Mouse (Mus musculus): ENCODE measurements around the gene Traf5. TPM values are rescaled to one million over a fixed set of nuclear protein-coding genes. Genes with fewer than 3 reads are reported as not detected.
A peak's percentile ranks its signal among the peaks of the same experiment; 100 is the strongest.

The Traf5 gene
- total RNA-seq, 1 experiment from 2014 or later: 11.3 TPM

- peak; percentile 36; the same call in 1 of the 2 replicates for ATAC-seq (replicated peaks; ENCODE audit: low read depth, poor library complexity, severe bottlenecking)
Observed at GRCm38 (mm10) chr1:191981426-191982102, 110.8 kb downstream of the Traf5 start.

- 0 out of 2 replicates have a peak, but pooled peaks have one; percentile 24 for ATAC-seq (replicated peaks; ENCODE audit: low read depth, poor library complexity, severe bottlenecking)
Observed at GRCm38 (mm10) chr1:191977187-191977586, 115.2 kb downstream of the Traf5 start, which contains the start of gene Rd3. Gene Rd3, plus strand, starts transcription at chr1:191977370.

GRCm38 (mm10) chr1:191974509-191975405 is 117.6 kb downstream of the Traf5 start:
- ATAC-seq (replicated peaks; ENCODE audit: low read depth, poor library complexity, severe bottlenecking): 0 out of 2 replicates have a peak, but pooled peaks have one; percentile 39

GRCm38 (mm10) chr1:191969939-191970338 is 122.4 kb downstream of the Traf5 start:
- ATAC-seq (replicated peaks; ENCODE audit: low read depth, poor library complexity, severe bottlenecking): no peak

GRCm38 (mm10) chr1:191964773-191965481 is 127.4 kb downstream of the Traf5 start:
- ATAC-seq (replicated peaks; ENCODE audit: low read depth, poor library complexity, severe bottlenecking): peak; percentile 88

- peak; percentile 77 for ATAC-seq (replicated peaks; ENCODE audit: low read depth, poor library complexity, severe bottlenecking)
Observed at GRCm38 (mm10) chr1:191963948-191964772, 128.2 kb downstream of the Traf5 start.

DNA sequence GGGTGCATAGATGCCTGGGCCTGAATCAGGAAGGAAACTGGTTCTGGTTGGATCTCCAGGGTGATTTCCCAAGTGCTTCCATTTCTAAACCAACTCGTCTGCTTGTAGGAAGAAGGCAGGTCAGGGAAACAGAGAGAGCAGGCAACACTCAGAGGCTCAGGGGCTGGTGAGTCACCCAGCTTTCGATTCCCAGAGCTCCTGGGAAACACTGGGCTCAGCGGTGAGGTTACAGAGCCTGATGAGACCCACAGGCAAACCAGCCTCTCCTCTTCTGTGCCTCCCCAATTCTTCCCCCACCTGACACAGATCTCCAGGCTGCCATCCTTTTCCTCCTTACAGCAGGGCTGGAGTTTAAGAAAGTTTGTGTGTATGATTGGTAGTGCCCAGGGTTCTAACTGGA is 128.9 kb downstream of the Traf5 start:
- no peak for ATAC-seq (replicated peaks; ENCODE audit: low read depth, poor library complexity, severe bottlenecking)

- no peak for ATAC-seq (replicated peaks; ENCODE audit: low read depth, poor library complexity, severe bottlenecking)
Observed at GRCm38 (mm10) chr1:191960946-191961345, 131.4 kb downstream of the Traf5 start.

DNA sequence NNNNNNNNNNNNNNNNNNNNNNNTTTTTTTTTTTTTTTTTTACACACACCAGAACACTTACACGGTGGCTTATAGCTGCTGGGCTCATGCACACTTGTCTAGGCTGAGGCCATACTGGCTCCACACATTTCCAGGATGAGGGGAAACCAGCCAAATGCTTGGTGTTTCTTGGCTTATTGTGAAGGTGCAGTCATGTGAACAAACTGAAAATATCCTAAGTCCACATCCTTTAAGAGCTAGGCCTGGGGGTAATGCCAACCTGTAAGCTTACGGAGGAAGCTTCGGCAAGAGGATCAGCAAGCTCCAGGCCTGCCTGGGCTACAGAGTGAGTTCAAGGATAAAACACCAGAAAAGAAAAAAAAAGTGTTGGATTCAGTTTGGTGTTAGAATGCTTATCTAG is 135.0 kb downstream of the Traf5 start:
- no peak for ATAC-seq (replicated peaks; ENCODE audit: low read depth, poor library complexity, severe bottlenecking)

DNA sequence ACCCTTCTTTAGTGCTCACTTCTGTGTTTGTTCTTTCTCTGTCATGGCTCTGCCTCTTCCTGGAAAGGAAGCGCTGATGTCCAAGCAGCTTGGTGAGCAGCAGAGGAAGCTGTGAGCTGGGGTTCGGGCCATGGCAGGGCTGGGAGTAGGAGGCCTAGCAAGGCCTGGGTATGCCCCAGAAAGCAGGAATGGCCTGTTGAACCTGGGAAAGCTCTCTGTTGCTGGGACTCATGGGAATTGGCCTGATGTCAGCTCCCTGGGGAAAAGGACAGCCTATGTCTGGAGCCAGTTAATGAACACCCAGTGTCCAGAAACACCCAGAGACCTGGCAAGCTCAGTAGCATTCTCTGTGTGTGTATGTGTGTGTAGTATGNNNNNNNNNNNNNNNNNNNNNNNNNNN is 135.5 kb downstream of the Traf5 start:
- no peak for ATAC-seq (replicated peaks; ENCODE audit: low read depth, poor library complexity, severe bottlenecking)

DNA sequence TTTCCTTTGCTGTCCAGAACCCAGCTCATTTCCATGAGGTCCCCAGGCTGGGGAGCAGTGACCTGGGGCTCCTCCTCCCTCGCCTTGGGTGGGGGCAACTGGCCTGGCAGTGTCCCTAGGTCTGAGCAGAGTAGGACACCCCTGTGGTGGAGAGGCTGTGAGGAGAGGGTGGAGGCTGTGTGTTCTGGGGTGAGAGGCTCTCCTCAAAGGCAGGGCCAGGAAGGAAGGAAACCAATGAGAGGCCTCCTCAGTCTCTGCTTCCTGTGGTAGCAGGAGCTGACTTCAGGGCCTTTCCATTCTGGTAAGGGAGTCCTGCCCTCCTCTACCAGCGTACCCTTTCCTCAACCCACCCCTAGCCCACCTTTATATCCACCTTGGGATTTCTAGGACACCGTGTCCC is 136.1 kb downstream of the Traf5 start:
- ATAC-seq (replicated peaks; ENCODE audit: low read depth, poor library complexity, severe bottlenecking): peak; percentile 30

- ATAC-seq (replicated peaks; ENCODE audit: low read depth, poor library complexity, severe bottlenecking): peak; percentile 92
Observed at GRCm38 (mm10) chr1:191955101-191955500, 137.3 kb downstream of the Traf5 start.

DNA sequence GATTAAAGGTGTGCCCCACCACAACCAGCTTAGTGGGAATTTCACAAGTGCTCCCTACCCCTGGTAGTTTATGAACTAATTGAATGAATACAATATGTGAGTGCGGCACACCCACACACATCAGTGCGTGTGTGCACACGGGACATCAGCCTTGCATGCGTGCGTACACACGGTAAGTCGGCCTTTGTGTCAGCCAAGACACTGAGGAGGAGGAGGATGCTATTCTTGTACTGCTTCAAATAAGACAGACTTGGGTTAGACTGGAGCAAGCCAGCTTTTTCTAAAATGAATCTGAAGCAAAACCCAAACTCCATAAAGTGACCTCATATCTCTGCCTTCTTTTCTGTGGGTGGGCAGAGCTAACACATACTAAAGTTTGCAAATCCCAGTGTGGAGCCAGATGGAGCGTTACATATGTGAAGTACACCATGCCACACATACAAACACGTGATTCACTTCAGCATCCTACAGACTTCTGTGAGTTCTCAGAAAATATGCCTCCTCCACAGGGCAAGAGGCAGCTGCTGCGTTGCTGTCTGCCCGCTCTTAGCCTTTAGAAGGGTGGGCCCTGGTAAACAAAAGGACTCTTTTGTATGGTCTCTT is 139.5 kb downstream of the Traf5 start:
- no peak for ATAC-seq (replicated peaks; ENCODE audit: low read depth, poor library complexity, severe bottlenecking)

DNA sequence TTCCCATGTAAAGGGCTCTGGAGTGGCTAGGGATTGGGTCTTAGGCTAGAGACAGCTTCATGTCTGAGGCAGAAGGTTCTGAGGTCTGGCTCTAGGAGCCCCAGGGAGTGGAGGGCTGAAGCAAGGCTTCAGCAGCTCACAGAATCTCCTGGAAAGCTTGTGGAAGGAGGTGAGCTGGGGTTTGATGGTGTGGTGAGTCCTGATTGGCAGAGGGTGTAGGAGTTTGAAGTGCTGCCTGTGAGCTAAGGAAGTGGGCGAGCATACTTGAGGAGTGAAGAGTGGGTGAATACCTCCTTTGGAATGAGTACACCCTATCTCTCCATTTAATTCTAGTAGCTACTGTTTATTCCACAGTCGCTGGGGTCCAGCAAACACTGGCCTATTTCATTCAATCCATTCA is 141.7 kb downstream of the Traf5 start:
- no peak for ATAC-seq (replicated peaks; ENCODE audit: low read depth, poor library complexity, severe bottlenecking)

DNA sequence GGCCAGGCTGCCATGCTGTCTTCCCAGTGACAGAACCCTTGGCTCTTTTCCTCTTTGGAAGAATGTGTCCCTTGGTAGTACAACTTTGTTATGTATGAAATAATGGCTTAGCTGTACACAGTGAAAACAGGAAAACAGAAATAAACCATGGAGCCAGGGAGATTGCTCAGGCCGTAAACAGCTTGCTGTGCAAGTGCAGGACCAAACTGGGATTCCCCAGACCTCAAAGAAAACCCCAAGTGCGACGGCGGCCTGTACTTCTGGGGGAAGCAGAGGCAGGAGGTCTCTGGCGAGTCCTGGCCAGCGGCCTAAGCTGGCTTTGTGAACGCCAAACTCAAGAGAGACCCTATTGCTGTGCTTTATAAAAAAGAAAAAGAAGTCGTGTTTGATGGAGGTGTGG is 143.8 kb downstream of the Traf5 start:
- ATAC-seq (replicated peaks; ENCODE audit: low read depth, poor library complexity, severe bottlenecking): no peak

DNA sequence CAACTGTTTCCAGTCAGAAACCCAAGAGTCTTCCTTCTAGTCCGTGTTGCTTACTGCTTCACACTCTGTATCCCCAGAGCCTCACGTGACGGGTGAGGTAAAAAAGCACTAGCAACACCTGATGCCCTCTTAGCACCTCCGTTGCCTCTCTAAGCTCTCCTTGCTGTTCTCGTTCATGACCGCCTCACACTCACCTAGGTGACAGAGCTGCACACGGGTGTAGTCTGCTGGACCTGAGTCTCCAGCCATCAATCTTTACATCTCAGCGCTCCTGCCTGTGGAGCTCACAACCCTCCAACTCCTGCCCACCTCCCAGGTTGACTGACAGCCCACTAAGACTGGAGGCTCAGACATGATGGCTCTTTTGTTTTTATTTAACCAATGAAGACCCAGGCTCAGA is 144.6 kb downstream of the Traf5 start:
- no peak for ATAC-seq (replicated peaks; ENCODE audit: low read depth, poor library complexity, severe bottlenecking)

Data from common myeloid progenitor, adult 5-6 weeks (primary cell).